Mouse (Mus musculus) MN1 (cell line): ENCODE measurements around the gene Aim2.

Experiments
- DNase-seq: peaks from one replicate; pipeline ENCODE4 v3.0.0-alpha.2; 2016; ENCODE audit warnings: low spot score

The Aim2 gene

GRCm38 (mm10) chr1:173389901-173390401 is 39.3 kb downstream of the Aim2 start:
- DNase-seq = peak; percentile 89

GRCm38 (mm10) chr1:173391754-173392153 is 41.1 kb downstream of the Aim2 start:
- no peak for DNase-seq

- peak; percentile 76 for DNase-seq
Observed at GRCm38 (mm10) chr1:173398323-173398970, 47.8 kb downstream of the Aim2 start.

- DNase-seq = no peak
Observed at GRCm38 (mm10) chr1:173404696-173405309, 54.1 kb downstream of the Aim2 start.

- DNase-seq = no peak
Observed at GRCm38 (mm10) chr1:173409066-173409465, 58.4 kb downstream of the Aim2 start.

- no peak for DNase-seq
Observed at GRCm38 (mm10) chr1:173411863-173412262, 61.2 kb downstream of the Aim2 start.

- DNase-seq = no peak
Observed at GRCm38 (mm10) chr1:173414631-173415030, 64.0 kb downstream of the Aim2 start.

GRCm38 (mm10) chr1:173418516-173418915 is 67.8 kb downstream of the Aim2 start:
- DNase-seq = no peak

GRCm38 (mm10) chr1:173418936-173419621 is 68.4 kb downstream of the Aim2 start:
- no peak for DNase-seq

GRCm38 (mm10) chr1:173420374-173420773 is 69.7 kb downstream of the Aim2 start:
- DNase-seq = peak; percentile 87

- DNase-seq = no peak
Observed at GRCm38 (mm10) chr1:173426345-173426744, 75.7 kb downstream of the Aim2 start.

GRCm38 (mm10) chr1:173427385-173427784 is 76.7 kb downstream of the Aim2 start:
- DNase-seq = no peak

GRCm38 (mm10) chr1:173429995-173430699 is 79.5 kb downstream of the Aim2 start:
- DNase-seq = no peak

- no peak for DNase-seq
Observed at GRCm38 (mm10) chr1:173432411-173432810, 81.7 kb downstream of the Aim2 start.

GRCm38 (mm10) chr1:173437161-173437953 is 86.7 kb downstream of the Aim2 start:
- no peak for DNase-seq

GRCm38 (mm10) chr1:173440681-173441080 is 90.0 kb downstream of the Aim2 start:
- DNase-seq = no peak

GRCm38 (mm10) chr1:173441210-173441609 is 90.5 kb downstream of the Aim2 start:
- DNase-seq = no peak

GRCm38 (mm10) chr1:173443061-173443460 is 92.4 kb downstream of the Aim2 start:
- DNase-seq = no peak

GRCm38 (mm10) chr1:173447067-173447466 is 96.4 kb downstream of the Aim2 start:
- no peak for DNase-seq

- no peak for DNase-seq
Observed at GRCm38 (mm10) chr1:173450621-173451020, 99.9 kb downstream of the Aim2 start.

- no peak for DNase-seq
Observed at GRCm38 (mm10) chr1:173451665-173452064, 101.0 kb downstream of the Aim2 start.
